Mouse (Mus musculus) c-Kit-positive CD71-negative TER-119-negative erythroid progenitor cells, embryonic 14.5 days (primary cell): ENCODE measurements around the gene Ccdc194.
"Not testable (repeated sequence)": the region's sequence is repeated elsewhere in the genome, so short reads cannot be mapped to it uniquely, and the experiment has no call there.

Experiments used
- DNase-seq: peaks from one replicate; pipeline ENCODE4 v3.0.0-alpha.2; 2013; ENCODE audit warnings: low read depth

Ccdc194 gene

GRCm38 (mm10) chr8:71554001-71554400 is 28.5 kb upstream of the Ccdc194 start:
- no peak for DNase-seq

GRCm38 (mm10) chr8:71552770-71553169 is 27.3 kb upstream of the Ccdc194 start:
- no peak for DNase-seq

GRCm38 (mm10) chr8:71550754-71551153 is 25.2 kb upstream of the Ccdc194 start:
- no peak for DNase-seq

- DNase-seq = no peak
Measured at GRCm38 (mm10) chr8:71547590-71547989, 22.1 kb upstream of the Ccdc194 start.

GRCm38 (mm10) chr8:71545053-71545452 is 19.5 kb upstream of the Ccdc194 start:
- DNase-seq = no peak

- DNase-seq = no peak
Measured at GRCm38 (mm10) chr8:71543755-71544154, 18.2 kb upstream of the Ccdc194 start.

- DNase-seq = peak; percentile 97
Measured at GRCm38 (mm10) chr8:71542632-71543343, 17.3 kb upstream of the Ccdc194 start, which contains the start of gene Mvb12a. Gene Mvb12a (plus strand): TSS chr8:71542922.

- DNase-seq = peak; percentile 97
Measured at GRCm38 (mm10) chr8:71537028-71537867, 11.7 kb upstream of the Ccdc194 start, which contains the start of gene Bst2. Gene Bst2 (minus strand): TSS chr8:71537456.

GRCm38 (mm10) chr8:71535663-71536062 is 10.2 kb upstream of the Ccdc194 start:
- no peak for DNase-seq

- no peak for DNase-seq
Measured at GRCm38 (mm10) chr8:71534263-71534810, 8.8 kb upstream of the Ccdc194 start.

GRCm38 (mm10) chr8:71530735-71531467 is 5.4 kb upstream of the Ccdc194 start:
- DNase-seq = not testable (repeated sequence)

- DNase-seq = no peak
Measured at GRCm38 (mm10) chr8:71528362-71529073, 3.0 kb upstream of the Ccdc194 start.

- no peak for DNase-seq
Measured at GRCm38 (mm10) chr8:71527162-71527870, 1.8 kb upstream of the Ccdc194 start.

- no peak for DNase-seq
Measured at GRCm38 (mm10) chr8:71526272-71526671, 761 bp upstream of the Ccdc194 start.

GRCm38 (mm10) chr8:71521634-71522033 is 3.9 kb downstream of the Ccdc194 start:
- peak; percentile 93 for DNase-seq

- DNase-seq = peak; percentile 65
Measured at GRCm38 (mm10) chr8:71519037-71519825, 6.3 kb downstream of the Ccdc194 start.

GRCm38 (mm10) chr8:71516786-71517185 is 8.7 kb downstream of the Ccdc194 start:
- DNase-seq = no peak

- DNase-seq = no peak
Measured at GRCm38 (mm10) chr8:71515043-71515442, 10.5 kb downstream of the Ccdc194 start.

- no peak for DNase-seq
Measured at GRCm38 (mm10) chr8:71513018-71513754, 12.3 kb downstream of the Ccdc194 start.
